Mouse (Mus musculus): ENCODE measurements around the gene Ramp1. TPM values are rescaled to one million over a fixed set of nuclear protein-coding genes. Genes with fewer than 3 reads are reported as not detected.
A peak's percentile ranks its signal among the peaks of the same experiment; 100 is the strongest.

Gene Ramp1
- polyA plus RNA-seq (2012; rRNA removed), result 15.8 and 22.2 TPM in 2 replicates

DNA sequence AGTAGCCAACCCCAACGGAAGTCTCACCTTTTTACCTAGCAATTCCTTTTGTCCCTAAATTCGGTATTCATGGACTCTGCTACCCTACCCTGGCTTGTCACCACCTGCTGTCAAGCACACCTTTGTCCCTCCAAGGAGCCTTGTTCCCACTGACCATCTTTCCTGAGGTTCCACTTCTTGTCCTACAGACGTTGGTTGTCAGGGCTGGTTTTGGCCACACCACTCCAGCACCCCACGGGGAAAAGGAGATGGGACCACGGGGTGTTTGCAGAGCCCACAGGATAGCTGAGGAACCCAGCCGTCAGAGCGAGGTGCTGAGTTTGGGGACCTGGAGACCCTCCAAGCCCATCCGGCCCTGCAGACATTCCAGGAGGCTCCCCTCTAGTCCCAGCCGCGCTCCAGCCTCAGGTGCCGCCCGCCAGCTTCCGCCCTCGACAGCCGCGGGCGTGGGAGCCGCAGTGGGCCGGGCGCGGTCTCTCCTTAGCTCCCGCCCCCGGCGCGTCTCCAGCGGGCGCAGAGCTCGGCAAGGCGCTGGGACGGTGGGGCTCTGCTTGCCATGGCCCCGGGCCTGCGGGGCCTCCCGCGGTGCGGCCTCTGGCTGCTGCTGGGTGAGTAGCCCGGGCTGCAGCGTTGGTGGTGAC lies at the start of gene Ramp1:
TSS of gene Ramp1 (plus strand) at position 290 of the 641 bp plus-strand sequence.
- Histone ChIP-seq H3K27ac (ENCODE audit: insufficient read depth, low read length) (peak within 1 kb of the TSS; percentile 30; the same call in 1 of the 2 replicates), H3K27me3 (ENCODE audit: control insufficient read depth, insufficient read depth, low read length) (peaks cover 3% of the 10 kb centered on the region; the same call in 1 of the 2 replicates), H3K36me3 (ENCODE audit: control insufficient read depth, insufficient read depth, low read length) (no peaks in the 10 kb centered on the region), H3K4me1 (ENCODE audit: control insufficient read depth, insufficient read depth, insufficient read length) (peaks cover 11% of the 10 kb centered on the region; the same call in 1 of the 2 replicates), H3K4me3 (ENCODE audit: extremely low read depth, insufficient read depth, insufficient read length) (peak within 1 kb of the TSS; percentile 57)
- DNase-seq (ENCODE audit: low read depth in 1 of 2, low spot score in 2 of 2), result peak in 1 of 2 experiments; percentile 39
- under 1% methylated on average over 35 of the region's 37 CpGs for WGBS
- TF ChIP-seq CTCF (IDR thresholded peaks at IDR 0.05; ENCODE audit: extremely low read depth, insufficient read depth, insufficient read length, insufficient replicate concordance), result no peak
- TF ChIP-seq POLR2A (IDR thresholded peaks at IDR 0.05; ENCODE audit: low read depth, low read length), result no peak

DNA sequence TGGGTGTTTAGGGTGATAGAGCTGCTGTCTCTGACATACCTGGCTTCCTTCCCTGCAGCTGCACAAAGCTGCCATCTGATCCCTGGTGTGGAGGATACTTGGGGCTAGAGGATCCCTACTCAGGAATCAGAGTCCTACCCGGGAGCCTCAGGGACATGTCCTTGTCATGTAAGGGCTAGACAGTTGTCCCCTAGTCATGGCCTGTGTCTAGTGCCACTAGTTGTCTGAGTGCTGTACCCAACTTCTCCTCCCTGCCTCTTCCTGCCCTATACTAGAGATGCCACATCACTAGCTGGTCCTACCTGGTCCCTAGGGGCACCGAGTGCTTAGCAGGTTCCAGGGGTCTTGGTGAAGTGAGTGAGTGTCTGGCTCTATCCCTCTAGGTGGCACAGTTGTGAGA lies 42.6 kb upstream of the Ramp1 start:
- no peak overlapping the region for H3K27ac ChIP-seq (ENCODE audit: insufficient read depth, low read length)
- no peaks in the 10 kb centered on the region for H3K27me3 ChIP-seq (ENCODE audit: control insufficient read depth, insufficient read depth, low read length)
- H3K4me1 ChIP-seq (ENCODE audit: control insufficient read depth, insufficient read depth, insufficient read length), result no peaks in the 10 kb centered on the region
- H3K4me3 ChIP-seq (ENCODE audit: extremely low read depth, insufficient read depth, insufficient read length), result no peak overlapping the region
- no peaks in the 10 kb centered on the region for H3K36me3 ChIP-seq (ENCODE audit: control insufficient read depth, insufficient read depth, low read length)
- no peak for DNase-seq (ENCODE audit: low read depth in 1 of 2, low spot score in 2 of 2)
- TF ChIP-seq CTCF (IDR thresholded peaks at IDR 0.05; ENCODE audit: extremely low read depth, insufficient read depth, insufficient read length, insufficient replicate concordance) (no peak), POLR2A (IDR thresholded peaks at IDR 0.05; ENCODE audit: low read depth, low read length) (no peak)
- WGBS, result 81% methylated on average over 2 of the region's 2 CpGs

DNA sequence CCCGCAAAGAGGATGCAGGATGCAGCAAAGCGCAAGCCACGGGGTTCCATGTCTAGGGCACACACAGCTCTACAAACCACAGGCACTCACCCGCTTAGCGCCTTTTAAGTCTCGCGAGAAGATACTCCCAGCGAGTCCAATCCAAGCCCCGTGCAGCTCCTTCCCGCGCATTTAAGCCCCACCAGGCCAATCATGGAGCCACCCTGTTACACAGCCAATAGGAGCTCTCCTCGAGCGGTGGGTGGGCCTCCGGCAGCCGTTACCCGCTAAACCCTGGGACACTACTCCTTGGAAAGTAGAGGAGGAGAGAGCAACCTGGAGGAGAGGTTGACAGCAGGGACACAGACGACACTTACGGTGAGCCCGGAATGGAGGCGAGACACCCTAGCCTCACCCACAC lies 34.8 kb upstream of the Ramp1 start, which contains the start of gene Rbm44:
TSS of gene Rbm44 (plus strand) at position 277 of the 400 bp plus-strand sequence.
- Histone ChIP-seq H3K27ac (ENCODE audit: insufficient read depth, low read length) (no peak within 1 kb of the TSS), H3K4me3 (ENCODE audit: extremely low read depth, insufficient read depth, insufficient read length) (peak within 1 kb of the TSS; percentile 31), H3K4me1 (ENCODE audit: control insufficient read depth, insufficient read depth, insufficient read length) (no peaks in the 10 kb centered on the region), H3K36me3 (ENCODE audit: control insufficient read depth, insufficient read depth, low read length) (no peaks in the 10 kb centered on the region), H3K27me3 (ENCODE audit: control insufficient read depth, insufficient read depth, low read length) (no peaks in the 10 kb centered on the region)
- peak in 1 of 2 experiments; percentile 14 for DNase-seq (ENCODE audit: low read depth in 1 of 2, low spot score in 2 of 2)
- TF ChIP-seq CTCF (IDR thresholded peaks at IDR 0.05; ENCODE audit: extremely low read depth, insufficient read depth, insufficient read length, insufficient replicate concordance), result no peak
- no peak for TF ChIP-seq POLR2A (IDR thresholded peaks at IDR 0.05; ENCODE audit: low read depth, low read length)
- WGBS, result 83% methylated on average over 20 of the region's 20 CpGs

DNA sequence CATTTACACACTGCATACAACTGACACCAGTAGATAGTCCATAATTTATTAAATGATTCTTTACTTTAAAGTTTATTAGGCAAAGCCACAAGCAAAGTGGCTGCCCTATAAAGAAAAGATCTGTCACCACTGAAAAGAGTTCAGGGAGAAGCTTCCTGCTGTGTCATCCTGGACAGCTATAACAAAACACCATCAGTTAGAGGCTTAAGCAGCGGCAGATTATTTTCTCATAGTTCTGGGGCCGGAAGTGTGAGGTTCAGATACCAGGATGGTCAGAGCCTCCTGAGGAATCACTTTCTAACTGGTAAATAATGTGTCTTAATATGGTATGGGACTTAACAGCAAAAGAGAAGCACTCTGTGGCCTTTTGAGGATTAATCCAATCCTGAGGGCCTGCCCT lies 28.1 kb upstream of the Ramp1 start:
- WGBS, result 83% methylated on average over 2 of the region's 2 CpGs
- H3K36me3 ChIP-seq (ENCODE audit: control insufficient read depth, insufficient read depth, low read length), result no peaks in the 10 kb centered on the region

GRCm38 (mm10) chr1:91166798-91167197 lies 12.8 kb upstream of the Ramp1 start:
- WGBS, result 85% methylated on average over 6 of the region's 6 CpGs
- no peak for TF ChIP-seq POLR2A (IDR thresholded peaks at IDR 0.05; ENCODE audit: low read depth, low read length)
- TF ChIP-seq CTCF (IDR thresholded peaks at IDR 0.05; ENCODE audit: extremely low read depth, insufficient read depth, insufficient read length, insufficient replicate concordance), result no peak
- Histone ChIP-seq H3K27me3 (ENCODE audit: control insufficient read depth, insufficient read depth, low read length) (no peaks in the 10 kb centered on the region), H3K4me1 (ENCODE audit: control insufficient read depth, insufficient read depth, insufficient read length) (no peaks in the 10 kb centered on the region), H3K36me3 (ENCODE audit: control insufficient read depth, insufficient read depth, low read length) (no peaks in the 10 kb centered on the region), H3K27ac (ENCODE audit: insufficient read depth, low read length) (no peak overlapping the region), H3K4me3 (ENCODE audit: extremely low read depth, insufficient read depth, insufficient read length) (no peak overlapping the region)
- DNase-seq (ENCODE audit: low read depth in 1 of 2, low spot score in 2 of 2), result no peak

More for the DNA sequence above, 28.1 kb upstream of the Ramp1 start:
- H3K27me3 ChIP-seq (ENCODE audit: control insufficient read depth, insufficient read depth, low read length), result no peaks in the 10 kb centered on the region
- no peak for TF ChIP-seq POLR2A (IDR thresholded peaks at IDR 0.05; ENCODE audit: low read depth, low read length)
- TF ChIP-seq CTCF (IDR thresholded peaks at IDR 0.05; ENCODE audit: extremely low read depth, insufficient read depth, insufficient read length, insufficient replicate concordance), result no peak
- no peak overlapping the region for H3K4me3 ChIP-seq (ENCODE audit: extremely low read depth, insufficient read depth, insufficient read length)
- H3K4me1 ChIP-seq (ENCODE audit: control insufficient read depth, insufficient read depth, insufficient read length), result no peaks in the 10 kb centered on the region; the same call in 1 of the 2 replicates
- no peak overlapping the region for H3K27ac ChIP-seq (ENCODE audit: insufficient read depth, low read length)
- no peak for DNase-seq (ENCODE audit: low read depth in 1 of 2, low spot score in 2 of 2)

DNA sequence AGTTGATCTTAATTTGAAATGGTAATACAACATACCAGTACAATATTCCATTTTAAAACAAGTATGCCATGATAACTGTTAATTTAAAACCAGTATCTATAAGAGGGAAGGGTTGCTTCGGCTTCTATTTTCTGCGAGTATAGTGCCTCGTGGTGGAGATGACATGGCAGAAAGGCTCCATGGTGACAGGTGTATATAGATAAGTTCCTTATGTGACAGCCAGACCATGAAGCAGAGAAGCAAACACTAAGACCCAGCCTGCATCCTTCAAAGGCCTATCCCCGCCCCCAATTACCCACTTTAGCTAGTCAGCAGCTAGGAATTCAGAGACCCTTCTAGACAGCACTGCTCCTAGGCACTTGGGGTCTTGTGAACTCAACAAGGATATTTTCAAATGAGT lies 10.5 kb upstream of the Ramp1 start:
- no peak for TF ChIP-seq CTCF (IDR thresholded peaks at IDR 0.05; ENCODE audit: extremely low read depth, insufficient read depth, insufficient read length, insufficient replicate concordance)
- no peak for TF ChIP-seq POLR2A (IDR thresholded peaks at IDR 0.05; ENCODE audit: low read depth, low read length)
- DNase-seq (ENCODE audit: low read depth in 1 of 2, low spot score in 2 of 2), result no peak

DNA sequence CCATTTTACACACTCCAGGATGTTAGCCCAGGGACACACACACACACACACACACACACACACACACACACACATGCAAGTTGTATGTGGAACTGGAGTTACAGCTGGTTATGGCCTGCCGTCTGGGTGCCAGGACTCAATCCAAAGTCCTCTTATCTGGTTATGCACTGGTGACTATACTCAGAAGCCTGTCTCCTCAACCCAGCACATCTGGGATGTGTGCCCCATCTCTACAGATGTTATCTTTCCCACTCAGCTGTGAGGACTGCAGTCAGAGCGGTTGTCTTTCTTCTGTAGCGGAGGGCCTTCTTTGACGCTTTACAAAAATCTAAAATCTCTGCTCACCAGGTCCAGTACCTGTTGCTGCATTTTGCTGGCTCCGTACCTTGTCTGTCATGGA lies 4.8 kb upstream of the Ramp1 start:
- 74% methylated on average over 5 of the region's 5 CpGs for WGBS
- TF ChIP-seq POLR2A (IDR thresholded peaks at IDR 0.05; ENCODE audit: low read depth, low read length) (no peak), CTCF (IDR thresholded peaks at IDR 0.05; ENCODE audit: extremely low read depth, insufficient read depth, insufficient read length, insufficient replicate concordance) (no peak)
- Histone ChIP-seq H3K27me3 (ENCODE audit: control insufficient read depth, insufficient read depth, low read length) (no peaks in the 10 kb centered on the region), H3K36me3 (ENCODE audit: control insufficient read depth, insufficient read depth, low read length) (no peaks in the 10 kb centered on the region), H3K4me1 (ENCODE audit: control insufficient read depth, insufficient read depth, insufficient read length) (no peaks in the 10 kb centered on the region; the same call in 1 of the 2 replicates), H3K4me3 (ENCODE audit: extremely low read depth, insufficient read depth, insufficient read length) (no peak overlapping the region), H3K27ac (ENCODE audit: insufficient read depth, low read length) (no peak overlapping the region)
- DNase-seq (ENCODE audit: low read depth in 1 of 2, low spot score in 2 of 2), result no peak

More for the DNA sequence above, 10.5 kb upstream of the Ramp1 start:
- H3K27me3 ChIP-seq (ENCODE audit: control insufficient read depth, insufficient read depth, low read length), result no peaks in the 10 kb centered on the region
- no peaks in the 10 kb centered on the region for H3K4me1 ChIP-seq (ENCODE audit: control insufficient read depth, insufficient read depth, insufficient read length)
- H3K27ac ChIP-seq (ENCODE audit: insufficient read depth, low read length), result no peak overlapping the region
- H3K4me3 ChIP-seq (ENCODE audit: extremely low read depth, insufficient read depth, insufficient read length), result no peak overlapping the region
- H3K36me3 ChIP-seq (ENCODE audit: control insufficient read depth, insufficient read depth, low read length), result no peaks in the 10 kb centered on the region
- 69% methylated on average over 4 of the region's 4 CpGs for WGBS
